Mouse (Mus musculus) limb, embryonic 15.5 days (tissue): Measurements from ENCODE around the gene Acvrl1. TPM values are rescaled to one million over a fixed set of nuclear protein-coding genes. Genes with fewer than 3 reads are reported as not detected.

Source experiments
- ATAC-seq: fragments of 200-750 bp; cut with Nextera tagmentation; 2 replicates; pipeline ENCODE4 v1.8.0; 2017; ENCODE audit warnings: low read depth, moderate TSS enrichment; ENCODE audit not compliant: insufficient number of reproducible peaks, low FRiP score, low TSS enrichment
- H3K27ac ChIP-seq: fragments of 300-500 bp; sonication (generic); 2 replicates; pipeline ENCODE4 v1.5.1; 2015; ENCODE audit warnings: moderate library complexity, mild to moderate bottlenecking, inconsistent platforms
- H3K27me3 ChIP-seq: fragments of 300-500 bp; sonication (generic); 2 replicates; pipeline ENCODE4 v1.6.1; 2015; ENCODE audit warnings: inconsistent platforms
- H3K36me3 ChIP-seq: fragments of 300-500 bp; sonication (generic); 2 replicates; pipeline ENCODE4 v1.6.1; 2015; ENCODE audit warnings: inconsistent platforms
- H3K4me1 ChIP-seq: fragments of 300-500 bp; sonication (generic); 2 replicates; pipeline ENCODE4 v1.6.1; 2015; ENCODE audit warnings: inconsistent platforms
- H3K4me2 ChIP-seq: fragments of 300-500 bp; sonication (generic); 2 replicates; pipeline ENCODE4 v1.6.1; 2015; ENCODE audit warnings: mild to moderate bottlenecking, inconsistent platforms
- H3K4me3 ChIP-seq: fragments of 300-500 bp; sonication (generic); 2 replicates; pipeline ENCODE4 v1.5.1; 2015; ENCODE audit warnings: mild to moderate bottlenecking, inconsistent platforms
- H3K9ac ChIP-seq: fragments of 300-500 bp; sonication (generic); 2 replicates; pipeline ENCODE4 v1.6.1; 2015; ENCODE audit warnings: inconsistent platforms
- H3K9me3 ChIP-seq: fragments of 300-500 bp; sonication (generic); 2 replicates; pipeline ENCODE4 v1.6.1; 2016; ENCODE audit warnings: inconsistent platforms
- WGBS: fragments of 180-500 bp; shearing (Covaris S2); methylation state at CpG from one replicate; pipeline ENCODE4 v1.1.7; 2015; 5-methylcytosine and 5-hydroxymethylcytosine counted together
- polyA plus RNA-seq: library from polyadenylated mRNA; unstranded; fragments of >200 nt; fragmentation: Nextera tagmentation; extraction: Ambion mirVana; gene quantifications from 2 replicates; pipeline ENCODE4 v1.2.1, GENCODE M21; 2015

The Acvrl1 gene
- 16.3 and 17.7 TPM in 2 replicates for polyA plus RNA-seq

- no peaks in the 10 kb centered on the region for H3K9me3 ChIP-seq
- peaks cover 22% of the 10 kb centered on the region; the same call in 1 of the 2 replicates for H3K27me3 ChIP-seq
- H3K9ac ChIP-seq: peak within 1 kb of the TSS; percentile 49
- peak within 1 kb of the TSS; percentile 84 for H3K4me2 ChIP-seq
- H3K4me3 ChIP-seq: peak within 1 kb of the TSS; percentile 48
- 0 out of 2 replicates have a peak within 1 kb of the TSS, but pooled peaks have one; percentile 43 for H3K27ac ChIP-seq
- WGBS: 4% methylated on average over 45 of the region's 46 CpGs
- no peaks in the 10 kb centered on the region for H3K36me3 ChIP-seq
- peaks cover 40% of the 10 kb centered on the region for H3K4me1 ChIP-seq
- ATAC-seq: no peak
These were observed at the start of gene Acvrl1 for GRCm38 (mm10) chr15:101128181-101129089. Gene Acvrl1 (plus strand): TSS chr15:101128522.

GRCm38 (mm10) chr15:101078731-101079156, 49.6 kb upstream of the Acvrl1 start:
- peak overlapping the region; percentile 31 for H3K9ac ChIP-seq
- peaks cover 64% of the 10 kb centered on the region for H3K4me1 ChIP-seq
- peak overlapping the region; percentile 88 for H3K4me2 ChIP-seq
- peak overlapping the region; percentile 74 for H3K27ac ChIP-seq
- no peaks in the 10 kb centered on the region for H3K27me3 ChIP-seq
- no peaks in the 10 kb centered on the region for H3K9me3 ChIP-seq
- ATAC-seq: peak; percentile 56; the same call in 1 of the 2 replicates
- no peaks in the 10 kb centered on the region for H3K36me3 ChIP-seq
- peak overlapping the region; percentile 79 for H3K4me3 ChIP-seq
- WGBS: 3% methylated on average over 23 of the region's 30 CpGs

DNA sequence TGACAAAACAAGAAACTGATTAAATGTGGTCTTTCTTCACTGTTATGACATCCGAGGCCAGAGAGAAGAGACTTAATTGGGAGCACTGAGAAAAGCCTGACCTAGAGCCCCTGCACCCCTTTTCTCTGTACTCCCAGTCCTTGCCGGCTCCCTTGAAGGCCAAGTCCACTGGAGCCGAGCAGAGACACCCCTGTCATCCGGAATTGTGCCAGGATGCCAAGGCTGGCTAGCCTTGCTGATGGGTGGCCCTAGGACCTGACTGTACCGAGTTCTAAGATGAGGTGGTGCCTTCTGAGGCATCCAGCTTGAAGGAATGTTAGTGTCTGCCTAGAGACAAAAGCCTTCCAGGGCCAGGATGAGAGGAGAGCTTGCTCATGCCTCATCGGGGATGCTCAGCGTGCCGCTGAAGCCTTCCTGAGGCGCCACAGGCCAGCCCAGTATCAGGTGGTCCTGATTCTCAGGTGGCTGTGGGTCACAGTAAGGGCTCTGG, 48.2 kb upstream of the Acvrl1 start:
- ATAC-seq: no peak
- WGBS: 78% methylated on average over 9 of the region's 9 CpGs
- H3K9me3 ChIP-seq: no peaks in the 10 kb centered on the region

GRCm38 (mm10) chr15:101081035-101081548, 47.2 kb upstream of the Acvrl1 start:
- H3K4me2 ChIP-seq: no peak overlapping the region
- H3K27me3 ChIP-seq: no peaks in the 10 kb centered on the region
- H3K4me1 ChIP-seq: peaks cover 54% of the 10 kb centered on the region
- ATAC-seq: no peak
- no peaks in the 10 kb centered on the region for H3K9me3 ChIP-seq
- H3K27ac ChIP-seq: no peak overlapping the region
- no peak overlapping the region for H3K9ac ChIP-seq
- WGBS: 62% methylated on average over 7 of the region's 7 CpGs
- no peak overlapping the region for H3K4me3 ChIP-seq
- H3K36me3 ChIP-seq: no peaks in the 10 kb centered on the region

More for the DNA sequence above, 48.2 kb upstream of the Acvrl1 start:
- Histone ChIP-seq H3K27ac (no peak overlapping the region), H3K9ac (no peak overlapping the region), H3K4me2 (no peak overlapping the region), H3K4me3 (no peak overlapping the region), H3K4me1 (peaks cover 64% of the 10 kb centered on the region), H3K36me3 (no peaks in the 10 kb centered on the region), H3K27me3 (no peaks in the 10 kb centered on the region)

GRCm38 (mm10) chr15:101082236-101082635, 46.1 kb upstream of the Acvrl1 start:
- Histone ChIP-seq H3K27me3 (no peaks in the 10 kb centered on the region), H3K27ac (peak overlapping the region; percentile 57), H3K4me3 (no peak overlapping the region), H3K9ac (no peak overlapping the region), H3K4me2 (no peak overlapping the region), H3K36me3 (no peaks in the 10 kb centered on the region), H3K4me1 (peaks cover 46% of the 10 kb centered on the region), H3K9me3 (no peaks in the 10 kb centered on the region)
- 30% methylated on average over 4 of the region's 4 CpGs for WGBS
- ATAC-seq: no peak; the same call in 1 of the 2 replicates

- Histone ChIP-seq H3K4me3 (no peak overlapping the region), H3K4me1 (peaks cover 29% of the 10 kb centered on the region), H3K27me3 (no peaks in the 10 kb centered on the region), H3K4me2 (no peak overlapping the region), H3K36me3 (no peaks in the 10 kb centered on the region), H3K27ac (no peak overlapping the region), H3K9ac (no peak overlapping the region), H3K9me3 (no peaks in the 10 kb centered on the region)
- ATAC-seq: no peak
- WGBS: 66% methylated on average over 10 of the region's 10 CpGs
These were observed 43.8 kb upstream of the Acvrl1 start for GRCm38 (mm10) chr15:101084499-101084898.

DNA sequence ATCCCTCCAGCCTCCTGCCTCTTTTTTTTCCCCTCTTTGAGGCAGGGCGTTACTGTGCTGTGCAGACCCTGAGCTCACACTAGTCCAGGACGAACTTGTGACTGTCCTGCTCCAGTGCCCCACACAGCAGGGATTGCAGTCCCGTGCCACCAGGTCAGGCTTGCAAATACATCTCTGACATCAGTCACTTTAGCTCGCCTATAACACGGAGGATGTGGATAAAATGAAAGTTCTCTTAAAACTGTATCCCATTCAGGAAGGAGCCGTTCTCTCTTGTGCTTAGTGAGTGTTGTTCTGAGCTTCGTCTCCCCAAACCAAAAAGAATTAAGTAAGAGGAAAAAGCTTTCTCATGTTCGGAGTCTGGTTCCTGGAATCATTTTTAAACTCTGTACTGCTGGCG, 41.9 kb upstream of the Acvrl1 start:
- Histone ChIP-seq H3K27me3 (no peaks in the 10 kb centered on the region), H3K9ac (no peak overlapping the region), H3K9me3 (no peaks in the 10 kb centered on the region), H3K36me3 (no peaks in the 10 kb centered on the region), H3K27ac (peak overlapping the region; percentile 68), H3K4me2 (no peak overlapping the region), H3K4me3 (no peak overlapping the region), H3K4me1 (peaks cover 14% of the 10 kb centered on the region)
- 60% methylated on average over 9 of the region's 9 CpGs for WGBS
- ATAC-seq: no peak

GRCm38 (mm10) chr15:101086956-101087355, 41.4 kb upstream of the Acvrl1 start:
- Histone ChIP-seq H3K36me3 (no peaks in the 10 kb centered on the region), H3K27ac (peak overlapping the region; percentile 68), H3K4me1 (peaks cover 10% of the 10 kb centered on the region; the same call in 1 of the 2 replicates), H3K9me3 (no peaks in the 10 kb centered on the region), H3K9ac (no peak overlapping the region), H3K27me3 (no peaks in the 10 kb centered on the region), H3K4me3 (no peak overlapping the region), H3K4me2 (no peak overlapping the region)
- 44% methylated on average over 3 of the region's 3 CpGs for WGBS
- no peak for ATAC-seq

DNA sequence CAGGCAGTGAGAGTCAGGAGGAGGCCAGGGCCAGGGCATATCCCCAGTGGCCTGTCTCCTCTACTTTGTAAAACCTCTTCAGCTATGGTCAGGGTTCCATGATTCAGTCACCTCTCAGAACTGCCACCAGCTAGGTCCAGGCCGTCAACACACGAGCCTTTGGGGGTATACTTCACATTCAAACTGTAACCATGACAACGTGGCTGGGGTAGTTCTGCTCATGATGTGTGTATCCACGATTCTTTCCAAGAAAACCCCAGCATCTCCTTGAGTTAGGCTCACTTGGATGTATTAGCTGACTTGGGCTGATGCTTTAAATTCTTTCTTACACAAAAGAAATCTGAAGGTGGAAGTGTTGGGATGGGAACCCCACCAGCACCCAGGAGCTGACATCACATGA, 40.0 kb upstream of the Acvrl1 start:
- no peaks in the 10 kb centered on the region for H3K27me3 ChIP-seq
- no peaks in the 10 kb centered on the region for H3K9me3 ChIP-seq
- H3K4me2 ChIP-seq: no peak overlapping the region
- no peak overlapping the region for H3K27ac ChIP-seq
- peaks cover 17% of the 10 kb centered on the region for H3K4me1 ChIP-seq
- no peak overlapping the region for H3K4me3 ChIP-seq
- H3K9ac ChIP-seq: no peak overlapping the region
- ATAC-seq: no peak
- H3K36me3 ChIP-seq: no peaks in the 10 kb centered on the region
- WGBS: 71% methylated on average over 4 of the region's 4 CpGs

DNA sequence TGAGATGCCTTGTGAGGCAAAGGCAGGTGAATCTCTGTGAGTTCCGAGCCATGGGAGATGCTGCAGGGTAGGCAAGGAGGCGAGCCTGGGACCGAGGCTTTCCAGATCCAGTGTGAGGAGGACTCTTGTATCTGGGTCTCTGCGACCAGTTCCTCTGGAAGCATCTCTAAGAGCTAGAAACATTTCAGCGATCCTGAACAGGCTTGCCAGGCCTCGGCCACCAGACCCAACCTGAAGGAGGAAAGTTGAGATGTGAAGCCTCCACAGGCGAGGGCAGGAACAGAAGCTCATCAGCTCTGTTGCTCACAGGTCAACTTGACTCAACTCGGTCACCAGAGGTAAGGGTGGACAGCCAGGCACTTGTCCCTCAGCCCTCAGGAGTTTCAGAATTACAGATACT, 36.8 kb upstream of the Acvrl1 start:
- WGBS: 91% methylated on average over 8 of the region's 8 CpGs
- no peak overlapping the region for H3K9ac ChIP-seq
- H3K36me3 ChIP-seq: no peaks in the 10 kb centered on the region
- no peak for ATAC-seq
- peaks cover 25% of the 10 kb centered on the region for H3K4me1 ChIP-seq
- H3K9me3 ChIP-seq: no peaks in the 10 kb centered on the region
- H3K27me3 ChIP-seq: no peaks in the 10 kb centered on the region
- no peak overlapping the region for H3K4me2 ChIP-seq
- H3K27ac ChIP-seq: no peak overlapping the region
- no peak overlapping the region for H3K4me3 ChIP-seq

GRCm38 (mm10) chr15:101092121-101092828, 36.0 kb upstream of the Acvrl1 start:
- Histone ChIP-seq H3K36me3 (no peaks in the 10 kb centered on the region), H3K27ac (no peak overlapping the region), H3K4me1 (peaks cover 25% of the 10 kb centered on the region), H3K4me2 (0 out of 2 replicates have a peak overlapping the region, but pooled peaks have one; percentile 29), H3K9ac (no peak overlapping the region), H3K4me3 (no peak overlapping the region), H3K27me3 (no peaks in the 10 kb centered on the region), H3K9me3 (no peaks in the 10 kb centered on the region)
- ATAC-seq: no peak
- WGBS: 39% methylated on average over 14 of the region's 14 CpGs
